Mouse (Mus musculus) kidney, postnatal 36 days (tissue): ENCODE measurements at regions not wholly inside any gene's neighbourhood (a gene's known extent, or its start where the extent isn't known, plus 50 kb on each side); places are given as distances from the start of the nearest gene placed in this dataset.

ENCODE experiments used
- DNase-seq, 2 experiments: peaks; one replicate each; pipeline ENCODE4 v3.0.0; 2021 to 2022; ENCODE audit warnings: mixed read lengths in 2 of 2

DNA sequence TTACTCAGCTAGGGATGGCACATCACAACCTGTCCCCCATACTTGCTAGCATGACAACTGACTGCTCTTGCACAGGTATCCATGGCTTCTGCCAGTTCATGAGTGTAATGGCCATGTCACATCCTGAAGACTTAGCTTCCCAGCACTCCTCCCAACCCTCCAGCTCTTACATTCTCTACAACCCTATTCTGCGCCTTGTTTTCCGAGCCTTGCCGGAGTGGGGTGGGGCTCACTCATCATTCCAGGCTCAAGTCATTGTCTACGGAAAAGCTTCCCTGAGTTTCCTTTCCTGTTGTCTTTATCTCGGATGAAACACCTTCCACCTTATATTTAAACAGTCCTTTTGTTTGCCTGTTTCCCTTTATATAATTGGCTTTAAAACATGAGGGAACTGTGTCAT is 69.6 kb downstream of the Prdm13 start:
- DNase-seq = no peak

DNA sequence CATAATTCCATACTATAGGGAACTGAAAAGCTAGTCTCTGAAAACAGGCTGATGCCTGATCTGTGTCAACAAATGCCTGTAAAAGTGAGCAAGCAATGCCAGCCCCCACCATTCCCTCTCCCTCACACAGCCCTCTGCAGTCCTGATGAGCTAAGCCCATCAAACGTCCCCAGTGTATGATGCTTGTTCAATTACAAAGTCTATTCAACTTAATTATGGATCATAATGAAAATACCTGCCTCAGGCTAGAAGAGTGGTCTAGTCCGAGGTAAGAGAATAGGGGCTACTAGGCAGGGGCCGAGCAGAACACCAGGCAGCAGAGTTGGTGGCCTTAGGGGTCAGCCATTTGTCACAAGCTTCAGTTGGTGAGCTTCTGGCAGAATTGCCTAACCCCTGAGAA is 71.3 kb downstream of the Prdm13 start:
- DNase-seq = no peak

DNA sequence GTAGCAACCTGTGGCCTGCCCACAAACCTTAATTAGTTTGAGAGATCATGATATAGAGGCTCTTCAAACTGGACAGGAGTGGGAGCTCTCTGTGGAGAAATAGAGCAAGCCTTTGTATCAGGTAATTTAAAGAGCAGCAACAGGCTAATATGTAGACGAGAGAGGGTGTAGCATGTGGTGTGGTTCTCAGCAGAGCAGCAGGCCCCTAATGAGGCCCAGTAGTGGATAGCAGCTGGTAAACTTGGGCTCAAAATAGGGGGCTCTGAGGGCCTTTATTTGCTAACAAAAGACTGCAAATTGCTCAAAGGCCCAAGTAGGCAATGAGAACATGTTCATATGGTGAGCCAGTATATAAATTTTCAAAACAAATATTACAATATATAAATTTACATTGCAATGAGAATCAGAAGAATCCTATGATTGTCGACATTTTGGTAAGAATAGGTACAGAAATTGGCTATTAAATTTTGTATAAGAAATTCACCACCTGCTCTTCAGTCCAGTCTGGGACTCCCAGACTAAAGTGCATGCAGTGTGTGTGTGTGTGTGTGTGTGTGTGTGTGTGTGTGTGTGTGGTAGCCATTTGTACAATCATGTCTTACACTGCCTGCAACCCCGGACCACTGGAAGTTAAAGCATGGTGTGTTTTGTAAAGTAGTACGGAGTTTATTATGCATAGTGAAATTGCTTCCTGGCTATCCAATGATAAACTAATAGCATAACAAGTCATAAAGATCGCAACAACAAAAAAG is 74.1 kb downstream of the Prdm13 start:
- DNase-seq = no peak

DNA sequence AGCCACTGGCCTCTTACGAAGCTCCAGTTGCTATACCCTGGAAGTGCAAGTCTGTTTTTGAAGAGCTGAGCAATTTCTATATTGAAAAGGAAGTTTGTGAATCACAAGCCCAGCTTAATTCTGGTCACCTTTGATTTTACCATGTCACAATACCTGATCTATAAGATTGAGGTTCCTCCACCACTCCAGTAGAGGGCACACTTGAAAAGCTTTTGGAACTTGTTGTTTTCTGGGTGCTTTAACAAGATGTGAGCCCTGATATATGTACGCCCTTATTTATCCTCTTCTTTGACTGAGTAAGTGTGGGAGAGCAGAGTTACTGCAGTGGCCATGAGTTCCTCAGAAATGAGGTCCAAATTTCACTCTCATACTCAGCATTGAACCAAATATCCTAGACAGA is 87.7 kb downstream of the Prdm13 start:
- no peak for DNase-seq

DNA sequence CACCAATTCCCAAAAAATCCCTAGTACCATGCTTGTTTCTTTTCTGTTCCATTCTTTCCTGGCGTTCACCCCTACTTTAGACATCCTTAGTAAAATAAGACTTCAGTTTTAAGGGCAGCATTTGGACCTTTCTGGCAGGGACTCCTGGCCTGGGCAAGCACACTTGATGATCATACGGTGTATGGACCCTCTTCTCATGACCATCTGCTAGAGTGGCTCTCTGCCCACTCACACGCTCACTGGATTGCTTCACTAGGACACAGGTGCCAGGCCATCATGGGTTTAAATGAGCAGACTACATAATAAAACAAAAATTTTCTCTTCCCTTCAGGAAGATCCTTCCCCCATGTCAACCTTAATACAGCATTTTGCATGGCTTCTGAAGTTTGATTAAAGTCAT is 138.0 kb downstream of the Prdm13 start:
- no peak for DNase-seq

DNA sequence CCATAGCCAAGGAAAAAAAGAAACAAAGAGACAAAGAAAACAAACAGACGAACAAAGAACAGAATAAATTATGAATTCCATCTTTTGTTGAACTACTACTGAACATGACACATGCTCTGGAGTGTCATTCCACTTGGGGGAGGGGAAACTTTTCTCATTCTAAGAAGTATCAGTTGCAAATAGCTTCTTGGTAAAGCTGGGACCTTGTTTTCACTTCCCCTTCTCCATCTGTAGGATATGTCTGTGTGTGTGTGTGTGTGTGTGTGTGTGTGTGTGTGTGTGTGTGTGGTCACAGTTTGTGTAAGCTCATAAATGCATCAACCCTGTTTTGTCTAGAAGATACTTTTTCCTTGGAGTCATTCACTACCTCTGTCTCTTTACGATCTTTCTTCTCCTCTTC is 146.2 kb downstream of the Prdm13 start:
- no peak for DNase-seq

DNA sequence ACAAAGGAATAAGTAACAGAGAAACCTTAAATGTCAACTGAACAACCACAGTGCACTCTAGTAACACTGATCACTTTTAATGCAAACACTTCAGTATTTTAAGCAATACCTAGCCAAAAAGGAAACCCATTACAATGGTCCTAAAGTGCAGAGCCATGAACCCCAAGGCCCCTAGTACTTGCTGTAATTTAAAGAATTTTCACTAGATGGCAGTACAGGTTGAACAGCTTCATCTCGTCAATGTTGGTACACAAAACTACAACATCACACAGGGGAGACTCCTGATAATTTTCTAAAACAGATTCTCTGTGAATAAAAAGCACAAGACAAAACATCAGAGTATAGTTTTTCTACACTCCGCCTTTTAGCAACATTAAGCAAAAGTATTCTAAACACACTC is 149.8 kb downstream of the Prdm13 start:
- peak in 1 of 2 experiments; percentile 0 for DNase-seq

DNA sequence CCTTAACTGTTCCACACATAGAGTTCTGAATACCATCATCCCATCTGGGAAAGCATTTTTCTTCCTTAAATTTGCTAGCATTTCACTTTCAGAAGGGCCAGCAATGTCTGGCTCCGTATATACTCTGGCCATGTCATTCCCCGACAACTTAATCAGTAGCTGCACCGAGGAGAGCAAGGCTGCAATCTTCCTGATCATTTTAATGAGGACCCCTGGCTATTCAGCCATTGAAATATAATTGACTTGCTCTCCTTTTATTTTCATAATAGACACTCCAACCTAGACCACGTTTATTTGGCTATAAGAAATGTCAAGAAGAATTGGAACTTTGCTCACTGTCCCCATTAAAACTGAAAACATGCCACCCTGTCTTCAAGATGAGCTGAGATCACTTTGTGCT is 153.6 kb downstream of the Prdm13 start:
- DNase-seq = no peak
